Mouse (Mus musculus) naive thymus-derived CD4-positive, alpha-beta T cell, adult 2 months (primary cell): Measurements from ENCODE around the gene Mctp2.
"Not testable (repeated sequence)": the region's sequence is repeated elsewhere in the genome, so short reads cannot be mapped to it uniquely, and the experiment has no call there.

Experiments
- DNase-seq: peaks from one replicate; pipeline ENCODE4 v3.0.0-alpha.2; 2011; ENCODE audit warnings: low read depth

Gene Mctp2

DNA sequence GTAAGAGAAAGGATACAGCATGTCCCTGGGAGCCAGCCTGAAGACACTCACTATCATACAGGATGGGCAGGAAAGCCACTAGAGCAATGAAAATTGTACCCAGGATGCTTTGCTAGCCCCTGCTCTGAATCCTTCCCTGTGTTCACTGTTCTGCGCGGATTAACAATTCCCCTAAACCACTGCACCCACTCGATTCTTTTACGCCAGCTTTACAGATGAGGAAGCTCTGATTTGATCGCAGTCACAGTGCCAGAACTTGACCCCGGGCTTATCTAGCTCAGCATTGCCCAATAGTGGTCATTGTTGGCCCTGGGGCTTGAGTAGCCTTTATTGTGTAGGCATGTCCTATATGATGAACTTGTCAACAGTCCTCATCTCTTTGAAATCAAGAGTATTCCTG lies 34.9 kb downstream of the Mctp2 start:
- DNase-seq, result no peak

DNA sequence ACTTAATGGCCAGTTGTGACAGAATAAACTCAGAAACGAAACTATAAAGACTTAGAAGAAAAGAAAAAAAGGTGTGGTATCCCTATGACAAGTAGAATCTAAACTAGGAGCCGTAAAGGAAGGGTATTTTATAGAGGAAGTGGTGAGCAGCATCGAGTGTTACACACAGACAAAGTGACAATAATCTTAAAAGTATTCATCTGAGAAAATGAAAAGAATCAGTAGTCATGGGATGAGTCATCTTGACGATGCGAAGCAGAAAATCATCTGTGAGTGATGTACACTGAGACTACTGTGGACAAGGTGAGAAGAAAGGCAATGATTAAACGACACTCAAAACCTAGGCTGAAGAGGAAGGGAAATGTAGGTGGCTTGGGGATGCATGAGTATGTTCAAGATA lies 36.4 kb downstream of the Mctp2 start:
- DNase-seq, result peak; percentile 76

DNA sequence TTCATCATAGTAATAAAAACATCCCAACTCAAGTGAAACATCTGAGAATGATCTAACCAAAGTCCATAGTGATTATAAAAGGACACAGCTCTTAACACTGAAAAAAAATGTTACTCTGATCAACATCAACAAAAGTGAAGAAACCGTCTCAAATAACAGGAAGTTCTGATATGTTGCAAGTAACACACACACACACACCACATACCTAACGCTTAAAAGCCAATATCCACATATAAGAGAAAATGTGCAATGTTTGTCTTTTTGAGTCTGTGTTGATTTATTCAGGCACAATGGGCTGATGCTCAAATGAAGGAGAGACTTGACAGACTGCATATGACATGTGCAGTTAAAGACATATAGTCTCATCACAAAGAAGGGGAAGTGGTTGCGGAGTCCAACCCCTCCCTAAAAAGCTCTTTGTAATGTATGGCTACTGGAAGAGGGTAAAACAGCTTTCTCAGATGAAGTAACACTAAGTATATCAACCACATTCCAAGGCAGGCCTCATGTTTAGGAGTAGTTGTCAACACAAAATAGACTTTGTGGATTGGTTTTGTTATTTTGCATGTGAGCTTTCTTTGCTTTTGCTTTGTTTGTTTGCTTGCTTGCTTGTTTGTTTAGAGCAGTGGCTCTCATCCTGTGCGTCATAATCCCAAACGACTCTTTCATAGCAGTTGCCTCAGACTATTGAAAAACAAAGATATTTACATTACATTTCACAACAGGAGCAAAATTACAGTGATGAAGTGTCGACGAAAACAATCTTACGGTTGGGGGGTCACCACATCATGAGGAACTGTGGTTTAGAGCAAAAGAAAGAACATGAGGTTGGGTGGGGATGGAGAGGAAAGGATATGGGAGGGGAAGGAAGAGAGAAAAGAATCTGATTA lies 45.4 kb downstream of the Mctp2 start:
- peak; percentile 73 for DNase-seq

DNA sequence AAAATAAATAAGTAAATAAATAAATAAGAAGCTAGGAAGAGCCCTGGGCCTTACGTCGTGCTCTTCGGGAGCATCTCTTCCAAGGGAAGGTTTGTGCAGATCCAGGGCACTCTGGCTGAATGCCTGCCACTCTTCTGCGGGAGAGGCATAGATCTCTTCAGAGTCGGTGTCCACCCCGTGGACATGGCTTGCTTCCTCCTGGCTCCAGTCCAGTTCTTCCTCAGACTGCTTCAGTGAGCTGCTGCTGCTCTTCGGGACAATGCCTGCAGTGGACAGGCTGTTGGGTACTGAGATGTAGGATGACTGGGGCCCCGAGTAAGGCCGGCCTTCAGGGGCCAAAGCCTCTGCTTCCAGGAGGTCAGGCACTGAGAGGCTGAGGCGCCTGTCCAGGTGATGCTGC lies 47.4 kb downstream of the Mctp2 start:
- no peak for DNase-seq

DNA sequence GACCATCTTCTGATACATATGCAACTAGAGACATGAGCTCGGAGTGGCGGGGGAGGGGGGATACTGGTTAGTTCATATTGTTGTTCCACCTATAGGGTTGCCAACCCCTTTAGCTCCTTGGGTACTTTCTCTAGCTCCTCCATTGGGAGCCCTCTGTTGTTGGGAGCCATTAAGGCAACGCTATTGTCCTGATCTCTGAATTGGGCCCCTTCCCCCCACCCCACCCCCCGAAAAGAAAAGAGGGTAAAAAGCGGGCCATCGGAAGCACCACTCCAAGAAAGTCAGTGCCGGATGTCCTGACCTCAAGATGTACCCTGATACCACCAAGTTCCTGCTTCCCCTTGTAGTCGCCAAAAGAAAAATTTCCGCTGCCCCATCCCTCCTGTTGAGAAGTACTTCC lies 56.1 kb downstream of the Mctp2 start:
- DNase-seq, result not testable (repeated sequence)

DNA sequence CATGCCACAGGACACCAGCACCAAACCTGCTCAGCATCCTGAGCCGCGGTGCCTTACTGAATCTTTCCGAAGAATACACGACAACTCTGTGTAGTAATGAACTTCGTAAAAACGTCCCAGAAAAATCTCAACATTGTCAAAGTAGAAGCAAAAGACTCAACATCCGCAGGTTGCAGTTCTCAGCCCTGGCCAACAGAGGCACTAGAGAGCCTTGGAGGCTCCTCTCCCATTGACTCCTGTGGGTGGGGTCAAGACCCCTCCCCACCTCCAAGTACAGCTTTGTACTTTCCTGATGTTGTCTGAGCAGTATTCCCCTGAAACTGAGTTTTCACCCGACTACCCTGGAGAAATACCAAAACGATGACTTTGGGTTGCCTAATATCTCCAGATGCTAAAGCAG lies 65.1 kb downstream of the Mctp2 start:
- peak; percentile 40 for DNase-seq

DNA sequence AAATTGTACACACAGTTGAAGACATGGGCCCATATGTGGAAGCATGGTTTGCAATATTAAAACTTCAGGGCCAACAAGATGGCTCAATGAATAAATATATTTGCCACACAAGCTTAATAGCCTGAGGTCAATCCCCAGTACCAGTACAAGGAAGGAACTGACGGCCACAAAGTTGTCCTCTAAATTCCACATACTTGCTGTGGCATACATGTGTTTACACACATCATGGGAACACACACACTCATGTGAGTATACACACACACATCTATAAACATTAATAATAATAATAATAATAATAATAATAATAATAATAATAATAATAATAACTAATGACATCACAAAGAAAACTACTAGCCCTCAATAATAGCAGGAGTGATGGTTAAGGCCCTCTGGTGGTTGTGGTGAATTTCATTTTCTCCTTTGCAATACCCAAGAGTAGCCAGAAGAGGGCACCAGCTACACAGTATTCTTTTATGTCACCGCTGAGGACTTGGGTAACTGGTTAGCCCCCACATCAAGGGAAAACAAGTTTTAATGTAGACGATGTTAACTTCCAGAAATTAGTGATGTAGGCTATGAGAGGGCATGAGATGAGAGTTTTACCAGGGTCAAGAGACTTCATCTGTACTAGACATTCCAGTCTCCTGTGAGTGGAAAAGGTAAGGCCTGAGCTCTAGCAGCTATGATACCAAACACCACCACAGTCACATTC lies 66.5 kb downstream of the Mctp2 start:
- peak; percentile 88 for DNase-seq

DNA sequence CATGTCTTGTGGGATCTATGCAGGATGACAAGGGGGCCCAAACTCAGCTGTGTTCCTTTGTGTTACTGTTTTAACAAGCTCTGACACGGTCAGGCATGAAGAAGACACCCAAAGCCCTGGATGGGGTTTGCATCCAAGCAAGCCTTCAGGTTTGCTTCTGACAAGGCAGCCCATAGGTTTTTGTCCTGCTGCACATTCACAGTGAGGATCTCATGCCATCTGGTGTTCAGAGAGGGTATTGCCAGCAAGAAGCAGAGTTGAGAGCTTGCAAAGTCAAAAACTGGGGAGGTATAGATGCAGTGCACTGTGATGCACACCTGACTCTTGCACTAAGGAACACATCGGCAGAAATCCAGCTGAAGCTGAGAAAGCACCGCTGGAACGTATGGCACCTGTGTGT lies 67.8 kb downstream of the Mctp2 start:
- peak; percentile 79 for DNase-seq

DNA sequence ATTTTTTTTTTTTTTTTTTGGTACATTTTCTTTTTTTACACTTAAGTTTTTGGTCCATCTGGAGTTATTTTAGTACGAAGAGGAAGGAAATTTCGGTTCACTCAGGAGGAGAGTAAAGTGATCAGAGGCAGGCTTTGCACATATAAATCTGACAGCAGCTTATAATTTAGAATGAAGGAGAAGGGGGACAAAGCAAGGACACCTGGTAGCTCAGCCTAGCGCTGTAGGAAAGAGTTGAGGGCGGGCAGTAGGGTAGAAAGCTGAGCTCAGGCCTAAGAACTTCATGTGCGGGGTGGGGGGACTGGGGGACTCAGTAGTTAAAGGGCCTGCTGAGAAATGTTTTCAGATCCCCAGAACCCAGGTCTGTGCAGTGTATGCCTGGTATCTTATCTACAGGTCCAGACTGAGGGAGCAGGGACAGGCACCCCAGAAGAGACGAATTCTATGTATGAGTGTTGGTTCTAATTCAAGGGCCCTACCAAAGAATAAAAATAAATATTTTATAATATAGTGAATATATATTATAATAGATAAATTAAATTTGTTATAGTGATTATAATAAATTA lies 71.9 kb downstream of the Mctp2 start:
- DNase-seq, result no peak

DNA sequence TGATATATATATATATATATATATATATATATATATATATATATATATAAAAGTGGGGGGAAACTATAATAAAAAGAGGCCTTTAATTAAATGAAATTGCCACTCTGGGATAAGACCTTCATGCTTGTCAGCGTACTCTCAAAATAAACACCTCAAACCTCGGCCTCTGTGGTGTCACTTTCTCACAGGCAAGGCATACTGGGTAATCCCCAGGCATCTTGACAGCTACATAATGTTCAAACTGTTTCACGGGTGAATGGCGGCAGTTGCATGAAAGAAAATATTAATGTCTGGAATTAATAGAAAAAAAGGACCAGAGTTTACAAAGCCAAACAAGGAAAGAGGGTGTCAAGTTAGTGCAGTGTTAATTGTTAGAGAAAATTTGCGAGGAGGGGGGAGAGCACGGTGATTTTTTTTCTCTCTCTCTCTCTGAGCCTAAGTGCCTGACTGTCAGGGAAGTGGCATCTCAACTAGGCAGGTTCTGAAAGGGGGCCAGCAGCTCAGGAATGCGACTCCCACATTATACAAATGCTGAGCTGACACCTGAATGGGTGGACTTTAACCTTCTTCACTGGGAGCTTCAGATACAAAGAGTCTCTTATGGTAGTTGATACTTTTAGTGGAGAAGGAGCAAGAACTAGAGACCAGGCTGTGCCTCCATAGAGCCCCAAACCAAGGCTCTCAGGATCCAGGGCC lies 75.1 kb downstream of the Mctp2 start:
- DNase-seq, result no peak

DNA sequence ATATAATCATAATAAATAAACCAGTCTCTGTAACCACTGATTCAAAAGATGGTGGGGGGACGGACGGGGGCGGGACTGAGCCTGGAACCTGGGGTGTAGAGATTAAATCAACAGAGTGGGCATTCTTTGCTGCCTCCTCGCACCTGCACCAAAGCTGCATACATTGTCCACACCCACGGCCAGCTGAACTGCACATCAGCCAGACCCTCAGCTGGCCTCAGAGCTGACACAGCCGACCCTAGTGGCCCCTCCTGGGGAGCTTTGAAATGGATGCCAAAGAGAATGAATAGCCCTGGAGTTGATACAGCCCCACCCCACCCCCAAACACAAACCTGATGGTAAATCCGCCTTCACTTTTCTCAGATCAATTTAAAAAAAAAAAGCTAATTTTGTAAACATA lies 76.5 kb downstream of the Mctp2 start:
- no peak for DNase-seq

DNA sequence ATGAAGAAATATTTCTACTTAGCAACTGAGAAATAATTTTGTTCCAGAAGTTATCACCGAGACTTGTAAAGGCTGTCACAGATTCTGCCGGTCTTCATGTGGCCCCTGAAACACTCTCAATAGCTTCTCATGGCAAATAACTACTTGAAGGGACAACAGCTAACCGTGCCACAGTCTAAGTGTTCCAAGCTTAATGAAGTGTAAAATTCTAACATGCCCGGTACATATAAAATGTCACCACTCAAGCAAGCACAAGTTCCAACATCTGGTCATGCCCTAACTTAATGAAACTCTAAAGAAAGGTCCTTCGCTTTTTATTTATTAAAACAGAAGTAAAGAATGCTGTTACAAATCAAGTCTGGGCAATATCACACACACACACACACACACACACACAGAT lies 82.8 kb downstream of the Mctp2 start:
- DNase-seq, result no peak

DNA sequence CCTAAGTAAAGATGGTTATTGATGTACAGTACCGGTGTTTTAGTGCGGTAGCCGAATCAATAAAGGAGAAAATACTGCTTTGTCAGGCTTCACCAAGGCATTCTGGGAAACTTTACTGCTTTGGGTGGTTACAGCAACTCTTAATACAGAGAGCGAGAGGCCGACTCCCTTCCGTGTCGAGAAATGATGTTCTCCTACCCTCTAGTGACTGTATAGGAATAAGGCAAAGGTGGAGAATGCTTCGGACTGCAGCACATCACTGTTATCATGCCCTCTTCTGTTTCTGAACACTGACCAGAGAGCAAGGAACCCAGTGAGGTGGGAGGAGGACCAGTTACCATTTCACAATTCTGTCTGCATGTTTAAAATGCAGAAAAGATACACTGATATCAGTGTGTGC lies 83.9 kb downstream of the Mctp2 start:
- no peak for DNase-seq

DNA sequence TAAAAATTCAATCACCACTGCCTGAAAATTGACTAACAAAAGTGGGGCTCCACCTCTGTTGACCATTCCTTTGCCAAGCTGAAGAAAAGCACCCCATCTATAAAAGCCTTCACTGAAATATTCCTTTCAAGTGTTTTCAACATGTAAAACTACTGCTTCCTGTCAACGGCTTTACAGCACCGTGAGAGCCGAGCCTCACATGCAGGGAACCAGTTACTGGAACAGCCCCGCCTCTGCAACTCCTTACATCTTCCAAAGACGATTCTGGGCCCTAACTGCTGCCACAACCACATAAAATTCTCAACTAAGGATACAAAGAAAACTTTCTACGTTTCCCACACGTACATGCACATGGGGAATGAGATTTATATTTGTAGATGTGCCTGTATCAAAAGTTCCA lies 88.4 kb downstream of the Mctp2 start:
- no peak for DNase-seq

DNA sequence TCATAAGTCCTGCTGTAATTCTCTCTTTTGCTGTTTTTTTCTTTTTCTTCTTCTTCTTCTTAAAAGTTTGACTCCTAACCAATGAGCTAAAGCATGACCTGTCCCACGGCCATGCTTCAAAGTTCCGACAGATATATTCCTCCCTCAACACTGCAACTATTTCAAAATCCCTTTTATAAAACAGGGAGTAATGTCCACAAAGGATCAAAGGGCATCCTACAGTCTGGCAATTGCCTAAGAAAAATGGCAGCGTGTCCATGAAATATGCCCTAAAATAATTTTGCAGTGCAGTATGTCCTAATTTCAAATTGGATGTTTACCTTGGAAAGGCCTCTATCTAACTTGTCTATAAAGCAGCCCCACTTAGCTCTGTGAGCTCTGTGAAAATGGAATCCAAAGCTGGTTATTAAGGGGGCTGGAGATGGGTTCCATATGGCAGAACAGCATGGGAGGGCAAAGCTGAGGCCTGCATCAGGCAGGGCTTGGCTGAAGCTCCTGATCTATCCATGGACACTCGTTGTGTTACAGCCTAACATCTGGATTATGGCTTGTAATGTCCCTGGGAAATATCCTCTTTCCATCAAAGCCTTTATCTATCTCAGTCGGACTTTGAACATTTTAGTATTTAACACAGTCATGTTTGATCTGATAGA lies 90.7 kb downstream of the Mctp2 start:
- DNase-seq, result no peak

DNA sequence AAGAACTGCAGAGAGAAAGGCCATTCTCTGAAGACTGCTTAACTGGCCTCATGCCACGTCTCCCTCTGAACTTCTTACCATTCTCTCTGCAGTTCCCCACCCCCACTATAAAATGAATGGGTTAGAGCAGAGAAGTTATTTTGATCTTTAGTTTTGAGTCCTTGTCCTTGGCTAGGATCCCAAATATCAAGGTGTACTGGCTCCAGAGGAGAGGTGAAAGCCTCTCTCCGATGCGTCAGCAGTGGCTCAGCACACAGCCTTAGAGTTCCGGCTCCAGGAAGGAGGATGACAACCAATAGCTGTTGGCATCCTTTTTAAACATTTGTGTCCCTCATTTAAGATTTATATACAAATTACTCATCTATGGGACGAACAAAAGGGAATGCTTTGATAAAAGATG lies 96.2 kb downstream of the Mctp2 start:
- DNase-seq, result no peak

DNA sequence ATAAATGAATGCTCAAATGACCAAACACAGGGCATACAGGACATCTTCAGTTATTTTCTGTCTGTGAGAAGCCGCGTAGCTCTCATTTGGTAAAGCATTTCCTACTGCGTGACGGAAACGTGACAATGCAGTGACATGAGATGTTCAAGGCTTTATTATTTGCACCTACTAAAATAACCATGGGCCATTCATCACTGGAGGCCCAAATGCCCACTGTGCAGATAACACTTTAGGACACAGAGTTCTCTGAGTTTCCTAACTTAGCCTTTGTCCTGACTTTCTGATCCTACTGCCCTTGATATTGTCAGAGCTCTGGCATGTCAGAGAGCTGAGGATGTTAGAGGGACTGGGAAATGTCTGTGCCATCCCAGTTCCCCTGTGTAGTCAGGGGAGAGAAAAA lies 97.1 kb downstream of the Mctp2 start:
- DNase-seq, result no peak

DNA sequence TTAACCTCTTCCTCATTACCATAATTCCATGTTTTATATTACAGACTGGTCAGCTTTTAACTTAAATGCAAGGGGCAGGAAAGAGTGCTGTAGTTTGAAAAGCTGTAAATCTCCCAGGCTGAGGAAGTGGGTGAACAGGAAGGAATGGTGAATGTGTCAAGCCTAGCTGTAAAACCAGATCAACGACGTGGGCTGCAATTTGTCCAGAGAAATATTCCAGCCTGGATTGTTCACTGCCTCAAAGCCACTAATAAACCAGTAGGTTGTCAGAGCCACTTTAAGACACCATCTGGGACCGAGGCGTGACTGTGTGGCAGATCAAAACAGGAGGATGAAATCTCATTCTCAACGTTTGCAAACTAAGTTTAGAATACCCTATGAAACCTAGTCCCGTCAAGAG lies 99.6 kb downstream of the Mctp2 start:
- DNase-seq, result no peak

DNA sequence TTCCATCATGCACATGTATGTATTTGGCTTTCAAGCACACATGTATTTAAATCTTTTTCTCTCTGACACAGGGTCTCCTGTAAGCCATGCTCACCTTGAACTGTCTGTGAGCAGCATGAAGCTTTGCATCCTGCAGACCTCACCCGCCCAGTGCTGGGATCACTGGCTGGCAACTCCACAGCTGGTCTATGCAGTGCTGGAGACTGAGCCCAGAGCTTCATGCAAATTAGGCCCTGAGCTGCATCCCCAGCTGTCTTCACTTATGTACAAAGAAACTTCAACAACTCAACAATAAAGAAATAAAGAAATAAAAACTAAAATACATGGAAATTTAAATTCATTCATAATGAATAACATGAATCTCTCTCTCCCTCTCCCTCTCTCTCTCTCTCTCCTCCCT lies 110.7 kb downstream of the Mctp2 start:
- DNase-seq, result no peak

DNA sequence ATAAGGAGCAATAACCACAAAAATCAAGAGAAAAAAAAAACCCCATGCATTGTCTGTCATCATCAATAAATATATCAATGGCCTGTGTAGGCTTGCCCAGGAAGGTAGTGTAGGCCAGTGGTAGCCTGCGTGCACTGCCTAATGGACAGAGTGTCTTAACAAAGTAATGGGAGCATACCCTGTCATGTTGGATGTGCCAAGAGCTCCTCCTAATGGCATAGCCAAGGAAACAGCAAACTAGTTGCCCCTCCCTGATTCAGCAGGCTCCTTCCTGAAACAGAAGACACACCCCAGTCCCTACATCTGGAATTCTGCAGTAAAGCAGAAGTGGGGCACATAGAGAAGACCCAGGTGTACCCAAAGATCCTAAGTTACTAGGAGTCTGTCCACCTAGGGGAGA lies 113.1 kb downstream of the Mctp2 start:
- no peak for DNase-seq

DNA sequence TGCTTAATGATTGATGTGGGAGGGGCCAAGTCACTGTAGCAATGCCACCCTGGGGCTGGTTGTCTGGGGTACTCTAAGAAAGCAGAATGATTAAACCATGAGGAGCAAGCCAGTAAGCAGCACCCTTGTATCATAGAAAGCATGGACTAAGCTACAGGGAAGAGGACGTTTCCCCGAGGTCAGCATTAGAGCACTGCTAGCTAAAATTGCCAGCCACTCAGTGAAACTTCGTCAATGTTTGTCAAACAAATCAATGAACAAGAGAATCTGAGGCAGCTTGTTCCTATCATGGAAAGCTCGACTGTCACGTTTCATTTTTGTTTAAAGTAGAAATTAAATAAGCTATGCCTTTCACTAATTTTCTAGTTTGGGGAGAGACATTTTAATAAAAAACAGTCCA lies 124.8 kb downstream of the Mctp2 start:
- DNase-seq, result no peak

DNA sequence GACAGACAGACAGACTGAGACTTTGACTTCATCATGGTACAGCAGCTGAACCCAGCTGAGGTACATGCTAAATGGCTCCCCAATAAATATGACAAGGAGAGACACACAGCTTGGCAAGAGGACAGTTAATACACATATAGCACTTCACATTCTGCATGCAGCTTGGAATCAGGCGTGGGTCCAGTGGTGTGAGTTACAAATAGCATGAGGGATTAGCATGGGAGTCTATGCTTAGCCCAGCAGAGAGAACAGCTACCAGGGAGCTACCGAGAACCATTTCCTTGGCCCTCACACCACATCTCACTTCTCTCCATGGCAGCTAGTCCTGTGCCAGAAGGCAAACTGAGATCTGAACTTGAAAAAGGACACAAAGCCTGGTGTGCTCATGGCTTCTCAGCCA lies 137.1 kb downstream of the Mctp2 start:
- no peak for DNase-seq
